Mouse (Mus musculus) monocyte, adult 2 months (primary cell): ENCODE measurements at regions not wholly inside any gene's neighbourhood (a gene's known extent, or its start where the extent isn't known, plus 50 kb on each side); places are given as distances from the start of the nearest gene placed in this dataset.

Source experiments
- DNase-seq, 2 experiments: peaks; one replicate each; pipeline ENCODE4 v3.0.0; 2022; ENCODE audit warnings: low spot score in 2 of 2, low read depth in 1 of 2

DNA sequence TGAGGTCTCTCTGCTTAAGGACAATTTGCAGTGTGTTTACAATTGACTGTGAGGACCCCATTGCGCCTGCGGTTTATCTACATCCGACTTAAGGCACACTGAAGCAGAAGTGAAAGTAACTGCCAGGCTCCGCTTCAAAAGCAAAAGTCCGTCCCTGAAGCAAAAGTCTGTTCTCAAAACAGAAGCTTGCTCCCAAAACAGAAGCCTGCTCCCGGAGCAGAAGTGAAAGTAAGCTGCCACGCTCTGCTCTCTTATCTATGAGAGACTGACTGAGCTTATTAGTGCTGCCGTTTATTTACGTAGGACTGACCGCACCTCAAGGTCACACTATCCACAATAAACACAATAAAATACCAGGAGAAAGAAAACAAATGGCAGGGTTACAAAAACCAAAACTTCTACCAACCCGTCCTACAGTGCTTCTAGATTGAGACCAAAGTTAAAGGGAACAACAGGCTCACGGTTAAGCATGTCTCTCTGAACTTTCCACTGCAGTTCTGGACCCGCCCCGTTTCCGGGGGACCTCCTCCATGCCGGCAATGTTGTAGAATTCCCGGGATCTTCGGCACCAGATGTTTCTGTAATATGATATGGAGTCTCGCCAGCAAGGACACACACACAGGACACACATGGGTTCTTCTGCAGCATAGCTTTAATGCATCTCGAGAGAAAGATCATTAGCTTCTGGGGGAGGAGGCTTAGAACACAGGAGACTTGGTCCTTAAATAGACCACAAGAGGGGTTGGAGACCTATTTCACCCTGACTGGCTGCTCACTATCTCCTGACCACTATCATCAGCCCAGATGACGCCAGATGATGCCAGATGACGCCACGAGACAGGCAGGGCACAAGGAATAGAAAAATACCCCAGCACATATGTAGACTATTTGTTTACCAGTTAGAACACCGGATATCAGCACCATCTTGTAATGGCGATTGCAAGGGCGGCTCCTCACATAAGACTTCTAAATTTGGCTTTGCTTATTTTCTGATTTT, 665.8 kb downstream of the Nebl start:
- DNase-seq: peak; percentile 0 to 1
